Mouse (Mus musculus): ENCODE data around the gene Fibp. TPM values are rescaled to one million over a fixed set of nuclear protein-coding genes. Genes with fewer than 3 reads are reported as not detected.

Fibp gene
- polyA plus RNA-seq (2014; fragmentation: Nextera tagmentation; extraction: Ambion mirVana) = 103 and 119 TPM in 2 replicates

DNA sequence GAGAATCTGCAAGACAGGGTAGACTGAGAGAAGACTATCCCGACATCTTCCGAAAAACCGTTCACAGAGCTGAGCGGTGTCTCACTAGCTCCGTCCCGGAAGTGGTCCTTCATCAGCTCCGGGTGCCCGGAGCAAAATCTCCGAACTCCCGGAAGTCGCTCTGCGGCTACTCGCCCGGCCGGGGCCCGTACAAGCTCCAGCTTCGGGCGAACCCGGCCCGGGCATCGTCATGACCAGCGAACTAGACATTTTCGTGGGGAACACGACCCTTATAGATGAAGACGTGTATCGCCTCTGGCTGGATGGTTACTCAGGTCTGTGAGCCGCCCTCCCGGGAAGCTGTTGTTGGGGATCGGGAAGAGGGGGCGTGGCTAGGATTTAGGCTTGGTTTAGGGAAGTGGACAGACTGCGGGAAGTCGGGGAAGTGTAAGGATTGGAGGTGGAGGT, at the start of gene Fibp:
Fibp (plus strand) TSS at position 151 of the 447 bp plus-strand sequence.
- Histone ChIP-seq H3K4me3 (ENCODE audit: low read depth, low read length) (peak within 1 kb of the TSS; percentile 80), H3K27ac (ENCODE audit: low read depth, low read length) (peak within 1 kb of the TSS; percentile 42), H3K4me1 (replicated peaks; ENCODE audit: control insufficient read depth, insufficient read depth, low read length) (peaks cover 14% of the 10 kb centered on the region), H3K4me2 (replicated peaks; ENCODE audit: low read depth, low read length) (peak within 1 kb of the TSS; percentile 91), H3K36me3 (ENCODE audit: control insufficient read depth, insufficient read depth, low read length) (no peaks in the 10 kb centered on the region), H3K9me3 (ENCODE audit: control insufficient read depth, low read length) (no peaks in the 10 kb centered on the region), H3K27me3 (ENCODE audit: control insufficient read depth, insufficient read depth, low read length) (no peaks in the 10 kb centered on the region; the same call in 1 of the 2 replicates), H3K9ac (ENCODE audit: low read depth, low read length) (peak within 1 kb of the TSS; percentile 78)
- WGBS = under 1% methylated on average over 31 of the region's 32 CpGs
- ATAC-seq (ENCODE audit: low FRiP score) (peak; percentile 34; the same call in 1 of the 2 replicates), DNase-seq (ENCODE audit: low spot score) (peak; percentile 94)

DNA sequence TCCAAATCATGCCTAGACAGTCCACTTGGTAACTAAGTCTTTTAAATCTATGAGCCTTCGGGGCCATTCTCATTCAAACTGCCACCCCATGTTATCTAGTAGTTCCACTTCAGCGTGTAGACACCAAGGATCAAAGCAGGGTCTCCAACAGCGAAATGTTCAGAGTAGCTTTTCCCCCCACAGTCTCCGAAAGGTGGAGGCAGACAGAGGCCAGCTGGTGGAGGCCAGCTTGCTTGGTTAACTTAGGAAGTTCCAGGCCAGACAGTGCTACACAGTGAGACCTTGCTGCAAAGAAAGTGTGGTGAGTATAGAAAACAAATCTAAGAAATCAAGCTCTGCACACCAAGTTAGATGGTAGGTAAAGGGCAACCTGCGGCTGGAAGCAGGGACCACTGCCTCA, 49.8 kb upstream of the Fibp start:
- H3K36me3 ChIP-seq (ENCODE audit: control insufficient read depth, insufficient read depth, low read length) = no peaks in the 10 kb centered on the region
- DNase-seq (ENCODE audit: low spot score) (no peak), ATAC-seq (ENCODE audit: low FRiP score) (no peak)
- H3K4me2 ChIP-seq (replicated peaks; ENCODE audit: low read depth, low read length) = no peak overlapping the region
- no peaks in the 10 kb centered on the region for H3K27me3 ChIP-seq (ENCODE audit: control insufficient read depth, insufficient read depth, low read length)
- H3K9ac ChIP-seq (ENCODE audit: low read depth, low read length) = no peak overlapping the region
- no peak overlapping the region for H3K27ac ChIP-seq (ENCODE audit: low read depth, low read length)
- no peaks in the 10 kb centered on the region for H3K9me3 ChIP-seq (ENCODE audit: control insufficient read depth, low read length)
- 85% methylated on average over 5 of the region's 5 CpGs for WGBS
- no peak overlapping the region for H3K4me3 ChIP-seq (ENCODE audit: low read depth, low read length)
- H3K4me1 ChIP-seq (replicated peaks; ENCODE audit: control insufficient read depth, insufficient read depth, low read length) = 0 out of 2 replicates have a peak, but pooled peaks cover 3% of the 10 kb centered on the region

DNA sequence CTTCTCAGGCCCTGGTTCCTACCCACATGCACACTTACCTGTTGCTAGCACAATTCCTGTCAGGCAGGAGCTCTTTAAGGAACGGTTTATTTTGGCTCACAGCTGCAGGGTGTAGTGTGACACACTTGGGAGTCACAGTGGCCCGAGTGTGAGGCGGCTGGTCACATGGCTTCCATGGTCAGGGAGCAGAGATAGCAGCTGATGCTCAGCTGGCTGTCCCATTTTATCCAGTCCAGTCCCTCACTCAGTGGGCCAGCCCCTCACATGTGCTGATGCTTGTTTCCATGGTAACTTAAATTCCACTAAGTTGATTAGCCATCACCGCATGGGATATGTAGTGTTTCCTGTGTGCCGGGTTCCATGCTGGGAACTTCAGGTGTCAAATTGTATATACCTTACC, 48.5 kb upstream of the Fibp start:
- Histone ChIP-seq H3K36me3 (ENCODE audit: control insufficient read depth, insufficient read depth, low read length) (no peaks in the 10 kb centered on the region), H3K27me3 (ENCODE audit: control insufficient read depth, insufficient read depth, low read length) (no peaks in the 10 kb centered on the region), H3K4me2 (replicated peaks; ENCODE audit: low read depth, low read length) (no peak overlapping the region), H3K9me3 (ENCODE audit: control insufficient read depth, low read length) (no peaks in the 10 kb centered on the region), H3K4me3 (ENCODE audit: low read depth, low read length) (no peak overlapping the region), H3K9ac (ENCODE audit: low read depth, low read length) (no peak overlapping the region), H3K4me1 (replicated peaks; ENCODE audit: control insufficient read depth, insufficient read depth, low read length) (0 out of 2 replicates have a peak, but pooled peaks cover 3% of the 10 kb centered on the region), H3K27ac (ENCODE audit: low read depth, low read length) (no peak overlapping the region)
- 69% methylated on average over 5 of the region's 5 CpGs for WGBS
- no peak for ATAC-seq (ENCODE audit: low FRiP score)
- no peak for DNase-seq (ENCODE audit: low spot score)

DNA sequence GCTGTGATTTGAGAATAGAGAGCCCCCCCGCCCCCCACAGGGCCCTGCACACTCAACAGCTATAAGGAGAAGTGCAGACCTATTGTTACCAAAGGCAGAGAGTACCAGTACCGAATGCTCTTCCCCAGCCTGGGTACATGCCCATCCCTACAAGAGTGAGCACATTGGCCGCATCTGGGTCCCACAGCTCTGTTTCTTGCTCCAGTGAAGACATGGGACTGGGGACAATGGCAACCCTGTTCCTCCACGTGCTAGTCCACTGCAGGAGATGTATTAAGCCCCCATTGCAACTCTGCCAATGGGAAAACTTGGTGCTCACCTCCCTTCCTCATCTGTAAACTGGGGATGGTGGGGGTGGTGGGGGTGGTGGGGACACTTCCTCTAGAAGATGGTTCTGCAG, 46.6 kb upstream of the Fibp start:
- WGBS = 71% methylated on average over 4 of the region's 4 CpGs

DNA sequence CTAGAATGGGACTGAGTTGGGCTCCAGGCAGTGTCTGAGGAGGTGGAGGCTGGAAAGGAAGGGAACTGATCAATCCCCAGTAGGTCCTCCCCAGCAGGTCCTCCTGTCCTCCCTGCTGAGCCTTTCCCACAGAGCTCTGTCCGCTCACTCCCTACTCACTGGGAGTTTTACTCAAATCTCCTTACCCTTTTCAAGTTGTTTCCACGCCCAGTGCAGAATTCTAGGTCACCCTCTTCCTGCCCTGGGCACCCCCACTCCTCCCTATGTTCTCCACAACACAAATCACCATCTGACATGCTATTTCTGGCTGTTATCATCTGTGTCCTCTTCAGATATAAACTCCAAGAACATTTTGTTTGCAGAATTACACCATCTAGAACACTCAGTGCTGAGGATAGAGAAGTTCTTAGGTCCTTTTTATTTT, 45.9 kb upstream of the Fibp start:
- no peaks in the 10 kb centered on the region for H3K9me3 ChIP-seq (ENCODE audit: control insufficient read depth, low read length)
- no peak overlapping the region for H3K27ac ChIP-seq (ENCODE audit: low read depth, low read length)
- H3K27me3 ChIP-seq (ENCODE audit: control insufficient read depth, insufficient read depth, low read length) = no peaks in the 10 kb centered on the region
- ATAC-seq (ENCODE audit: low FRiP score) (no peak), DNase-seq (ENCODE audit: low spot score) (no peak)
- H3K9ac ChIP-seq (ENCODE audit: low read depth, low read length) = no peak overlapping the region
- WGBS = 83% methylated on average over 2 of the region's 2 CpGs
- H3K4me2 ChIP-seq (replicated peaks; ENCODE audit: low read depth, low read length) = no peak overlapping the region
- no peaks in the 10 kb centered on the region for H3K4me1 ChIP-seq (replicated peaks; ENCODE audit: control insufficient read depth, insufficient read depth, low read length)
- H3K4me3 ChIP-seq (ENCODE audit: low read depth, low read length) = no peak overlapping the region
- H3K36me3 ChIP-seq (ENCODE audit: control insufficient read depth, insufficient read depth, low read length) = no peaks in the 10 kb centered on the region

More for the DNA sequence above, 46.6 kb upstream of the Fibp start:
- no peaks in the 10 kb centered on the region for H3K9me3 ChIP-seq (ENCODE audit: control insufficient read depth, low read length)
- DNase-seq (ENCODE audit: low spot score) (no peak), ATAC-seq (ENCODE audit: low FRiP score) (no peak)
- H3K36me3 ChIP-seq (ENCODE audit: control insufficient read depth, insufficient read depth, low read length) = no peaks in the 10 kb centered on the region
- no peaks in the 10 kb centered on the region for H3K4me1 ChIP-seq (replicated peaks; ENCODE audit: control insufficient read depth, insufficient read depth, low read length)
- no peak overlapping the region for H3K27ac ChIP-seq (ENCODE audit: low read depth, low read length)
- no peaks in the 10 kb centered on the region for H3K27me3 ChIP-seq (ENCODE audit: control insufficient read depth, insufficient read depth, low read length)
- no peak overlapping the region for H3K4me2 ChIP-seq (replicated peaks; ENCODE audit: low read depth, low read length)
- no peak overlapping the region for H3K4me3 ChIP-seq (ENCODE audit: low read depth, low read length)
- no peak overlapping the region for H3K9ac ChIP-seq (ENCODE audit: low read depth, low read length)

GRCm38 (mm10) chr19:5418750-5419466, 41.5 kb upstream of the Fibp start:
- DNase-seq (ENCODE audit: low spot score) = no peak
- 95% methylated on average over 7 of the region's 8 CpGs for WGBS
- H3K27ac ChIP-seq (ENCODE audit: low read depth, low read length) = no peak overlapping the region
- H3K9me3 ChIP-seq (ENCODE audit: control insufficient read depth, low read length) = no peaks in the 10 kb centered on the region
- no peak overlapping the region for H3K9ac ChIP-seq (ENCODE audit: low read depth, low read length)
- no peak overlapping the region for H3K4me3 ChIP-seq (ENCODE audit: low read depth, low read length)
- ATAC-seq (ENCODE audit: low FRiP score) = no peak
- H3K4me1 ChIP-seq (replicated peaks; ENCODE audit: control insufficient read depth, insufficient read depth, low read length) = peaks cover 8% of the 10 kb centered on the region; the same call in 1 of the 2 replicates
- peaks cover 5% of the 10 kb centered on the region; the same call in 1 of the 2 replicates for H3K36me3 ChIP-seq (ENCODE audit: control insufficient read depth, insufficient read depth, low read length)
- H3K4me2 ChIP-seq (replicated peaks; ENCODE audit: low read depth, low read length) = no peak overlapping the region
- no peaks in the 10 kb centered on the region for H3K27me3 ChIP-seq (ENCODE audit: control insufficient read depth, insufficient read depth, low read length)

DNA sequence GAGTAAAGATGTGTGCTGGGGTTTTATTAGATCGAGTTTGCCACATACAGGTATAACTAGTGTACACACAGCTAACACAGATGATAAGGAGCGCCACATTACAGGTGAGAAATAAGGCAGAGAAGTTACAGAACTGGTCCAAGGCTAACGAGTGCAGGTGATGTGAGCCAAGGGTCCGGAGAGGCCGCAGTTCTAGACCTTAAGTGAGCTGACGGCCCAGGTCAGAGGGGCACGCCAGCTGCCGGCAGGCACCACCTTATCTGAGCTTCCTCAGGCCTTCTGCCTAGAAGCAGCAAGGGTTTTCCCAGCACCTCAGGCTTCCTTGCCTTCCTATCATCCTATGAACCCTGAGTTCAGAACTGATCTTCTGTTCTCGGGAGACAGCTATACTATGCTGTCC, 40.8 kb upstream of the Fibp start:
- Histone ChIP-seq H3K27me3 (ENCODE audit: control insufficient read depth, insufficient read depth, low read length) (no peaks in the 10 kb centered on the region), H3K4me2 (replicated peaks; ENCODE audit: low read depth, low read length) (no peak overlapping the region), H3K9ac (ENCODE audit: low read depth, low read length) (no peak overlapping the region), H3K36me3 (ENCODE audit: control insufficient read depth, insufficient read depth, low read length) (peaks cover 5% of the 10 kb centered on the region; the same call in 1 of the 2 replicates), H3K4me1 (replicated peaks; ENCODE audit: control insufficient read depth, insufficient read depth, low read length) (peaks cover 8% of the 10 kb centered on the region; the same call in 1 of the 2 replicates), H3K27ac (ENCODE audit: low read depth, low read length) (no peak overlapping the region), H3K9me3 (ENCODE audit: control insufficient read depth, low read length) (no peaks in the 10 kb centered on the region), H3K4me3 (ENCODE audit: low read depth, low read length) (no peak overlapping the region)
- WGBS = 92% methylated on average over 9 of the region's 9 CpGs
- DNase-seq (ENCODE audit: low spot score) = no peak
- ATAC-seq (ENCODE audit: low FRiP score) = no peak

GRCm38 (mm10) chr19:5420579-5420978, 39.8 kb upstream of the Fibp start:
- H3K27me3 ChIP-seq (ENCODE audit: control insufficient read depth, insufficient read depth, low read length) = no peaks in the 10 kb centered on the region
- H3K27ac ChIP-seq (ENCODE audit: low read depth, low read length) = no peak overlapping the region
- WGBS = 96% methylated on average over 6 of the region's 6 CpGs
- no peak overlapping the region for H3K4me2 ChIP-seq (replicated peaks; ENCODE audit: low read depth, low read length)
- H3K9me3 ChIP-seq (ENCODE audit: control insufficient read depth, low read length) = no peaks in the 10 kb centered on the region
- ATAC-seq (ENCODE audit: low FRiP score) (no peak), DNase-seq (ENCODE audit: low spot score) (no peak)
- no peak overlapping the region for H3K4me3 ChIP-seq (ENCODE audit: low read depth, low read length)
- H3K36me3 ChIP-seq (ENCODE audit: control insufficient read depth, insufficient read depth, low read length) = peaks cover 5% of the 10 kb centered on the region; the same call in 1 of the 2 replicates
- H3K9ac ChIP-seq (ENCODE audit: low read depth, low read length) = no peak overlapping the region
- peaks cover 8% of the 10 kb centered on the region; the same call in 1 of the 2 replicates for H3K4me1 ChIP-seq (replicated peaks; ENCODE audit: control insufficient read depth, insufficient read depth, low read length)

- ATAC-seq (ENCODE audit: low FRiP score) = no peak
- no peak overlapping the region for H3K9ac ChIP-seq (ENCODE audit: low read depth, low read length)
- WGBS = 91% methylated on average over 5 of the region's 5 CpGs
Measured at GRCm38 (mm10) chr19:5421784-5422183, 38.6 kb upstream of the Fibp start.

More at GRCm38 (mm10) chr19:5421784-5422183, 38.6 kb upstream of the Fibp start:
- Histone ChIP-seq H3K36me3 (ENCODE audit: control insufficient read depth, insufficient read depth, low read length) (peaks cover 5% of the 10 kb centered on the region; the same call in 1 of the 2 replicates), H3K9me3 (ENCODE audit: control insufficient read depth, low read length) (no peaks in the 10 kb centered on the region), H3K27me3 (ENCODE audit: control insufficient read depth, insufficient read depth, low read length) (no peaks in the 10 kb centered on the region), H3K4me2 (replicated peaks; ENCODE audit: low read depth, low read length) (no peak overlapping the region), H3K27ac (ENCODE audit: low read depth, low read length) (no peak overlapping the region), H3K4me3 (ENCODE audit: low read depth, low read length) (no peak overlapping the region), H3K4me1 (replicated peaks; ENCODE audit: control insufficient read depth, insufficient read depth, low read length) (peaks cover 16% of the 10 kb centered on the region)
- DNase-seq (ENCODE audit: low spot score) = no peak

Data from hindbrain, embryonic 11.5 days (tissue).